Mouse (Mus musculus): ENCODE data around the gene Shld2. TPM values are rescaled to one million over a fixed set of nuclear protein-coding genes. Genes with fewer than 3 reads are reported as not detected.

Shld2 gene
- total RNA-seq (2021) = 1 to 10 TPM; 6.7 to 8.6 TPM

DNA sequence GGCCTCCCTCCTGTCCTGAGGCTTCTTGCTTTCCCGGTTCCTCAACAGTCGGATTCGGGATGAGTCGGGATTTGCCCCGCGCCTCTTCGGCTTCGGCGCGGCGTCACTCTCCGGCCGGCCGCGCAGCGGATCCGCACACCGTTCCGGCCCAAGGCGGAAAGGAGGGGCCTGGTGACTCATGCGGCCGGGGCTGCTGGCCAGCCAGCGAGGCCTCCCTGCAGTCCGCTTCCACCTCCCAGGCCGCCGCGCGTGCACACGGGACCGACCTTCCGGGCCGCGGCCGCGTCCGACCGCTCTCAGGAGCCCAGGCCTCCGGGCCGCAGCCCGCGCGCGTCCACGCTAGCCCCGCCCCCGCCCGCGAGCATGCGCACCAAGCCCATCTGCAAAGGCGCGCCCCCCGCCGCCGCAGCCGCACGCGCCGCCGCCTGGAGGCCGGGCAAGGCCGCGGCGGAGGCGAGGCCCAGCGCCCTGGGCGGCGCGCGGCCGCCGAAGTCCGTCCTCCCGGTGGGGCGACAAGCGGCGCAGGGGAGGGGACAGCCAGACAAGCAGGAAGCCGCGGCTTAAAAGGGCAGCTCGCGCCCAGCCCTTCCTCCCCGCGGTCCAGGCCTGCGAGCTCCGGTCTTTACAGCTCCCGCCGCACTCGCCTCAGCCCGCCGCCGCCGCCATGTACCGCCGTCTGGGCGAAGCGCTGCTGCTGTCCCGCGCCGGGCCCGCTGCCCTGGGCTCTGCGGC is at the start of gene Shld2, which contains the start of gene Glud1:
TSS of gene Shld2 (minus strand) at position 260 of the 732 bp plus-strand sequence.
TSS of gene Glud1 (plus strand) at position 494 of the 732 bp plus-strand sequence.
- intact Hi-C loops (cut with DNase I) = loop anchor here (2.0 to 10.0 kb wide), 3 partner anchors 38 to 364 kb away; partner anchors contain the start of gene Wapl
- DNase-seq = peak; percentile 97 to 98

DNA sequence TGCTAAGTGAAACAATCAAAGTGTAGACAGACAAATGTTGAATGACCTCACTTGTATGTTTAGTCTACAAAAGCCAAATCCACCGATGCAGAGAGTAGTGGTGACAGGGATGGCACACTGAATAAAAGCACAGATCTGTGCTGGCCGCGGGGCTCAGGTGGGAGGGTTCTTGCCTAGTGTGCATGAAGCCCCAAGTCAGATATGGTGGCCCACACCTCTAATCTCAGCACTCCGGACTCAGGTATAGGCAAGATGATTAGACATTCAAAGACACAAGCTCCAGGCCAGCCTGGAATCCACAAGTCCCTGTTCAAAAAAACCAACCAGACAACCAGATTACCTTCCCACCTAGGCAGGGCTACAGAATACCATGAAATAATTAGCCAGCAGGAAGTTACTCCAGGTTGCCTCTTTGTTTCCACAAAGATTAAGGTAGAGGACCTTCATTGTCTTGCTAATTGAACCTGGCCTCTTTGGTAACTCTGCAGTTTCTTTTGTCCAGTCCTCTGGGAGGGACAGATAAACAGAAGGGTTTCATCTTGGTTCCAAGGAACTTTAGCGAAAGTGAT is 49.5 kb upstream of the Shld2 start:
- intact Hi-C loops (cut with DNase I) = no loop called here
- no peak for DNase-seq

DNA sequence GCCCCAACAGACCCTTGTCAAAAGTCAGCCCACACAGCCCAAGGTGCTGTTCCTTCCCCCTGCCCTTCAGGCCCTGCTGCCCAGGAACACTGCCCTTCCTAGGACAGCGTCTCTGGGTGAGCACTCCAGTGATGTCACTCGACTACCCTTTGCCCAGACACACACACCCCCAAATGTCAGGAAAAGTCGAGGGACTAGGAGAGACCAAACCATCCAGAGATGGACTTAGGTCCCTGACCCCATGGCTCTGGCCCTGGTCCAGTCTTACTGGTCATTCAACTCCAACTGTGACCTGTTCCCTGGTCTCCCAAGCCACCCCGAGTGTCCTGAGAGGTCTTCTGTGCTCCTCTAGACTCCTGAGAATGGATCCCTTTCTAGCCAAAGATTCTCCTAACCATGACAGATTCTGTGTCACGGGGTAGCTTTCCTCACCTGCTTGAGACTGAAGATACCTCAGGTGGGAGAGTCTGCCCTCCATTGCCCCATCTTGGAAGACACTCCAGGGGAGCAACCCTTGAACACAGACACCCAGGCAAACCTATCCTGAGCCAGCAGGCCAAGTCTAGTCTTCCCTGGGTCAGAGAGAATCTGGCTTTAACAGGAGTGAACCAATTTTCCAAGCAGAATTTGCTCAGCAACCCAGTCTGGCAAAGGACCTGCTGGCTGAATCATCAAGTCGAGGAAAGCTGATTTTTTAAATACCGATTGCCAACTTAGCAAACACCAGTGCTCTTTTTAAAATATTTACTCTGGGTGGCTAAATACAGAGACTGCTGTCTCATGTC is 47.6 kb upstream of the Shld2 start:
- no peak for DNase-seq
- intact Hi-C loops (cut with DNase I) = no loop called here

DNA sequence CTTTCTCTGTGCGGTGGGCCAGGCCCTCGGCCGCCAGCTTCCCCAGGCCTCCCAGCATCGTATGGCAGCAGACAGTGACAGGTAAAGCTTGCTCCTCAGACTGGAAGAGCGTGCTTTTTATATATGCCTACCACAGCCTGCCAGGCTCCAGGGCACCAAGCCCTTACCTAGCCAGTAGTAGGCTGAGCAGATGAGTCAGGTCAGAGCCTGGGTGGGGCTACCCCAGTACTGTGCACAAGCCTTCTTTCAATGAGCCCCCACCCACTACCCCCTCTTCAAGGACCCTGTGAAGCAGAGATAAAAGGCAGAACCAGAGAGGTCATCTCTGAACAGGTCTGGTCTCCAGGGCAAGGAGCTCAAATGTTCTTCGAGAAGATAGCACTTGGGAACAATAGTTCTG is 45.0 kb upstream of the Shld2 start, which contains the start of gene Fam25c:
TSS of gene Fam25c (minus strand) at position 133 of the 400 bp plus-strand sequence.
- intact Hi-C loops (cut with DNase I) = no loop called here
- DNase-seq = no peak

DNA sequence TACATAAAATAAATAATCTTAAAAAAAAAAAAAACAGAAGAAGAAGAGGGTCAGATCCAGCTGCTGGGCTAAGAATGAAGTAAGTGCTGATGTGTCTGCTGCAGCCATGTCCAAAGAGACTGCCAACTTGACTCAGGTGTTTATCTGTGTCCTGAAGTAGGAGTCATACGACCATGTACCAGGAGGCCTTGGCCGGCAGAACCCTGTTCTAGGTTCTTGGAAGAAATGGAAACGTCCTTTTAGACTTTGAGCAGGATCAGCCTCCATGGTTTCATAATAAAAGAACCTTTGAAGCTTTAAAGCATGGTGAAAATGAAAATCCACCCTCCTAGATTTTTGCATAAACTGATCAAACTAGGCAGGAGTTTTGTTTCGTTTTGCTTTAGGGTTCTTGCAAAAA is 44.2 kb upstream of the Shld2 start:
- intact Hi-C loops (cut with DNase I) = no loop called here
- no peak for DNase-seq

DNA sequence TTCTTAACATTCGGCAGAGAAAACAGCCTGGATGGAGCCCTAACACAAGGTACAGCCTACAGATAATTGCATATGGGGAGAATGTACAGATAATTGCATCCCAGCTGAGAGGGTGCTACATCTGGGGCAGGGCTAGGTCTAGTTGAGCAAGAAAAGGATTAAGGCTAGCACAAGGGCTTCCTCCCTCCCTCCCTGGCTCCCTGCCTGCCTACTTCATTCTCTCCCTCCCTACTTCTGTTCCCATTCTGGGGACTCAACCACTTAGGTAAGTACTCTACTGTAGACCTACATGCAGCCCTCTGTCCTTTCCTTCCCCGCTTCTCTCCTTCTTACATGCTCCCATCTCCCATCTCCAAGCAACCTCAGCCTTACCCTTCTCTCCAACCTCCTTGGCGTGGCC is 43.0 kb upstream of the Shld2 start:
- no peak for DNase-seq
- intact Hi-C loops (cut with DNase I) = no loop called here

DNA sequence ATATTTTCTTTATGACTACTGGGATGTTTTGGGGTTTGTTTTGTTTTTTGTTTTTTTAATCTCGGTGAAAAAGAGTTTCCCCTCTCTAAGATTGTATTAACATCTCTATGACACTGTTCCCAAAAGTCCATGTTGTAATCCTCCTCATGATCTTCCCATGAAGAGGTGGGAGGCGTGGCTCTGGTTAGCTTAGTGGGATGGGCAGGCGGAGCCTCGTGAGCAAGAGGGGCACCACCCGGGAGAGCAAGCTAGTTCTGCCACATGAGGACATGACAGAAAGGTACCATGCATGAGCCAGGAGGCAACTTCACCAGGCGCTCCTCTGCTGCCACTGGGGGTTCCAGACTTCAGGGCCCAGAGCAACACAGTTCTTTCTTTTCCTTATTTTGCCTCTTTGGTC is 42.2 kb upstream of the Shld2 start:
- intact Hi-C loops (cut with DNase I) = no loop called here
- no peak for DNase-seq

DNA sequence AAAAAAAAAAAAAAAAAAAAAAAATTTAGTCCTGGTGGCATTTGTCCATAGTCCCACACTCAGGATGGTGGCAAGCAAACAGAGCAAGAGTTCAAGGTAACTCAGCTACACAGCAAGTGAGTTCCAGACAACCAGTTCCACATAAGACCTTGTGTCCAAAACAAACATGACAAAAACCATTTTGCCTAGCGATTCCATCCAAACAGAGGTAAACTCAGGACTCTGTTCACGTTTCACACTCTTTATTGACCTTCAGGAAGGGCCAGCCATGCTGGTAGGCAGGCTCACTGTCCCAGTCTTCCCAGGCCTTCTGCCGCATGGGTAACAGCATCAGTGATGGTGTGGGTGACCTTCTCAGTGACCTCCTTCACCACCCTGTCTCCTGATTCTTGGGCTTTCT is 41.4 kb upstream of the Shld2 start:
- intact Hi-C loops (cut with DNase I) = no loop called here
- DNase-seq = no peak

DNA sequence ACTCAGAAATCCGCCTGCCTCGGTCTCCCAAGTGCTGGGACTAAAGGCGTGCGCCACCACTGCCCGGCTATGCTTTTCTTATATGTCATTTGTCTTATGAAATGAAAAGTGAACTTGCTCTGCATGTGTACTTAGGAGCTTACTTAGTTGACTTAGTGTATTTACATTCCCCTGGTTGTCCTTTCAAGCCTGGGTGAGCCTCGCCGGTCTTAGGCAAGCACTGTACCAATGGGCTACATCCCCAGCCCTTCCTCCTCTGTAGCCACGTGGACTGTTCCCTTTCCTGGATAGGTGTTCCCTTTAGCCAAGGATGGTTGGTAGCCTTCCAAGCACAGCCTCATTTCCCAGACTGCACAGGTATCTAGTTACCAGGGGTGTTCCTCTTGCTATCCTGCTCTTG is 38.7 kb upstream of the Shld2 start:
- DNase-seq = no peak
- intact Hi-C loops (cut with DNase I) = no loop called here

DNA sequence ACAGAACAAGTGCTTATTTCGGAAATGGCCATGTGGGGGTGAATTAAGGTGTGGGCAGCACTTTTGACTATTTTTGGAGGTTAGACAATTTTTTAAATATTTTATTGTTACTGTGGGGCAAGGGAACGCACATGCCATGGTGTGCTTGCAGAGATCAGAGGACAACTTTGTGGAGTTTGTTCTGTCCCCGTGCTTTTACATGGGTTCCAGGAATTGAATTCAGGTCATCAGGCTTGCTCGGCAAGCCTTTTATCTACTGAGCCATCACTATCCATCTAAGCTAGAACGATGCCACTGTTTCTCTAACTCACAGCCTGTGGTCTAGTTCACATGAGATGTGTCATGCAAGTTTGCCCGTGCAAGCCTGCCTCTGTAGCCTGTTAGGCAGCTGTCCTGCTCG is 38.0 kb upstream of the Shld2 start:
- intact Hi-C loops (cut with DNase I) = no loop called here
- no peak for DNase-seq

DNA sequence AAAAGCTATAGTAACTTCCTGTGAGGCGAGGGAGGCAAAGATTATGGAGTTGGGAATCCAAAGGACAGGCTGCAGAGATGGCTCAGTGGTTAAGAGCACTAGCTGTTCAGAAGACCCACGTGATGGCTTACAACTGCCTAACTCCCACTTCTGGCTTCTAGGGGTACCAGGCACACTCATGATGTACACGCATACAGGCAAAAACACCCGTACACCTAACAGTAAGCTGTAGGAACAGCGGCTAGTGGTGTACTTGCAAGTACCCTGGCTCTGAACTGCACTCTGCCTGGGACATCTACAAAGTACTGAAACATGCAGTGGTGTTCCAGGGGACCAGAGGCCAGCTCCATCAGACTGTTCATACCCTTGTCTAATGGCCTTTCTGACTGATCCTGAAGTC is 36.8 kb upstream of the Shld2 start:
- intact Hi-C loops (cut with DNase I) = no loop called here

DNA sequence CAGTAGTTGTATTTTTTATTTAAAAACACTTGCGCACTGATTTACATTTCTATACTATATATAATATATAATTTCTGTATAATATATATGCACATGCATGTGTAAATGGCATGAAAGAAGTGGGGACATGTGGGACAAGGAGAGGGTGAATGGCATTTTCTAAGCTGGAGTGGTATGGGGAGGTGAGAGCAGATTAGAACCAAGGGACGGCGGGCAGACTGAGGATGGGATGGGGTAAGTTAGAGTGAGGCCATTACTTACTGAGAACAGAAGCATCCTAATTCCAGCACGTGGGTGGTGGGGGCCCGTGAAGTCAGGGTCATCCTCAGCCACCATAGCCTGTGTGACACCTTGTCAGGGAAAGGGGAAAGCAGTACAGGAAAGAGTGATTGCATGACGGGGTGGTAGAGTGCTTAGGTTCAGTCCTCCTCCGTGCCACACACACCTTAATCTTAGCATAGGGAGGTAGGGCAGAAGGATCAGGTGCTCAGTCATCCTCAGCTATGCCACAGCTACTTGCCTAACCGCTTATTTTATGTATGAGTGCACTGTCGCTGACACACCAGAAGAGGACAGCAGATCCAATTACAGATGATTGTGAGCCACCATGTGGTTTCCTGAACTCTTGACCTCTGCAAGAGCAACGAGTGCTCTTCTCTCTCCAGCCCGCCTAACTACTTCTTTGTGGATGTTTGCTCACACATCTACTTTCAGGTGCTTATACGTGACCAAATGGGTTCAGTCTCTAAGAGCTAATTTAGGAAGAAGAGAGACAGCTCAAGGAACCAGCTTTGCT is 35.7 kb upstream of the Shld2 start:
- intact Hi-C loops (cut with DNase I) = no loop called here
- DNase-seq = no peak

More for the DNA sequence above, 36.8 kb upstream of the Shld2 start:
- no peak for DNase-seq

DNA sequence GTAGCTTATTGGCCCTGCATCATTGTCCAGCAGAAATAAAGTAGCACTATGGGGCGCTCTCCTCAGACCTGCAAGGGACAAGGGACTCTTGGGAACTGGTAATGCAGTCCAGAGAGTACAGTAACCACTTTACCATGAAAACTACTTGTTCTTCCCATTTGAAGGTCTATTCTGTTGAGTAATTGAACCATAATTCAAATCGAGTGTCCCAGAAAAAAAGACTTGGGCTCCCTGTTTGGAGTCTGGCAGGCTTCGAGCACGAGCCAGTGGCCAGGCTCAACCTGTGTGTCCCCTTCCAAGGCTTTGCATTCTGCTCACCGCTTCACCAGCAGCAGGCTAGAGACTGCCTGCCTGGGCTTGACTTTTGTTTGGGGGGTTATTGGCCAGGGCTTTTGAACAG is 34.1 kb upstream of the Shld2 start:
- intact Hi-C loops (cut with DNase I) = no loop called here
- DNase-seq = no peak

DNA sequence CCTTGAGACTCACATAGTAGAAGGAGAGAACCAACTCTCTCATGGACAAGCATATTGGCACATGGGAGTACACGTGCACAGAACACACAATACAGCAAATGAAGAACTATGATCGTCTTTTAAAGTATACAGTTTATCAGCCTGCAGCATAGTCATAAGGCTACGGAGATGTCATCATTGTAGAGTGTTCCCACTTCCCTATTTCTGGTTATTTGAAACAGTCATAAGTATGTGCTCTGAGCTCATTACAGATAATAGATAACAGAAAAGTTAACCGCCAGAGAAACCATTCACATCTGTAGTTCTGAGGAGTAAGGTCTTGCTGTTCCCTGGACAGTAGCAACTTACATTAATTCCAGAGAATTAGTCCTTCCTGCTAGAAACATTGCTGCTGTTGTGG is 32.8 kb upstream of the Shld2 start:
- no peak for DNase-seq
- intact Hi-C loops (cut with DNase I) = no loop called here

DNA sequence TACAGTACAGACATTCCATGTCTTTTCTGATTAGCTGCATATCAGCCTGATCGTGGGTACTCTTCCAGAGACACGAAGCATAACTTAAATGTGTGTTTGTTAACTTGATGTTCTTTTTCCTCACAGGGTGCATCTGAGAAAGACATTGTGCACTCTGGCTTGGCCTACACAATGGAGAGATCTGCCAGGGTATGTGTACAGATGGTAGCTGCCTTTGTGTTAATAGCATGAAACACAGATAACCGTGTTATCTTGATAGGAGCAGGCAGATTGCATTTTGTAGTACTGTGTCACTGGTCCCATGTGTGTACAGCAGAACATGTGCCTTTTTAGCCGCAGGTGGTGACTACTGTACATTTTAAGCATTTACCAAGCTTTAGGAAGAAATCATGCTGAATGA is 31.7 kb upstream of the Shld2 start:
- no peak for DNase-seq
- intact Hi-C loops (cut with DNase I) = no loop called here

DNA sequence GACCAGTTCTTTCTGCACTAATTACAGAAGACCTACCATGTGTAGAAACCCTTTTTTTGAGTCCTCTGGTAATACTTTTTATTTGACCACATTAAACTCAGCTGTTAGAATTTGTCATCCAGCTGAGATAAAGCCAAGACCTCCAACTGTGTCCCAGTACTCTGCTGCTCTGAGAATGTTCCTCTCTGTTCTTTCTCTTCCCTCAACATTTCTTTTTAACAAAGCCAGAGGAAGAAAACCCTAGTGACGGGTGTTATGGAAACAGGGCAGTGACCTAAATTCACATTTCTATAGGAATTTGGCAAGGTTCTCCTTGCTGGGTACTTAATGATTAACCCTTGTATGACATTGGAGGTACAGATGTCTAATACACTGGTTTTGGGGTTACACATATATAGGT is 29.2 kb upstream of the Shld2 start:
- no peak for DNase-seq
- intact Hi-C loops (cut with DNase I) = loop anchor here (2.0 kb wide), 1 partner anchor 67 kb away; no protein-coding TSS in a partner anchor

DNA sequence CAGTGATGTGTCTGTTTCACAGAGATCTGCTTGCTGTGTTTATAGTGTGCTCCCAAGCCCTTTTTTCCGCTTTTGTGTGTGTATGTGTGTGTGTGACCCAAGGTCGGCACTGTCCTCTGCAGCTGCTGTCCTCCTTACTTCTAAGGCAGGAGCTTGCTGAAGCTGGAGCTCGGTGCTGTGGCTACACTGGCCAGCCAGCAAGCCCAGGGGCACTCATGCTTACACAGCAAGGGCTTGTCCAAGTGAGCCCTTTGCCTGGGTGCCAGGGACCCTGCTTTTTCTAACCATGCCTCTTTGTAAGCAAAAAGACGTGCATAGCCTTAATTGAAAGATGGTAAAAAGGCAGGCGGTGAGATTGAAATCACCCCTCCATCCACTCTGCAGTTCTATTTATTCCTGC is 22.2 kb upstream of the Shld2 start:
- DNase-seq = no peak
- intact Hi-C loops (cut with DNase I) = no loop called here

DNA sequence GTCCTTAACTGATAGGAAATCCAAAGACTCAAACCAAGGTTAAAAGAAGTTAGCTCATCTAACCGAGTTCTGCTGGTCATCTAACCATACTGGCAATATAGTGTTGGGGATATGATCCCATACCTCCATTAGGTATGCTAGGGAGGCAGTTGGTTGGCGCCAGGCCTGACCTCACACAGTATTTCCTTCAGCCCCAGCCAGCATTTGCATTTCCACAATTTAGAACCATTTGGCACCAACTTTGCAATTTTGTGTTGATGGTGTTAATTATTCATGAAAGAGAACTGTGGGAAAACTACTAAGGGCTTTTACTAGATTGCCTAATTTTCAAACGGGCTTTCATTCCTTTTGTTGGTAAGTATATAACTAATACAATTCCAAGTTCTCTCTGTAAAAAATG is 21.6 kb upstream of the Shld2 start:
- intact Hi-C loops (cut with DNase I) = no loop called here
- DNase-seq = no peak

DNA sequence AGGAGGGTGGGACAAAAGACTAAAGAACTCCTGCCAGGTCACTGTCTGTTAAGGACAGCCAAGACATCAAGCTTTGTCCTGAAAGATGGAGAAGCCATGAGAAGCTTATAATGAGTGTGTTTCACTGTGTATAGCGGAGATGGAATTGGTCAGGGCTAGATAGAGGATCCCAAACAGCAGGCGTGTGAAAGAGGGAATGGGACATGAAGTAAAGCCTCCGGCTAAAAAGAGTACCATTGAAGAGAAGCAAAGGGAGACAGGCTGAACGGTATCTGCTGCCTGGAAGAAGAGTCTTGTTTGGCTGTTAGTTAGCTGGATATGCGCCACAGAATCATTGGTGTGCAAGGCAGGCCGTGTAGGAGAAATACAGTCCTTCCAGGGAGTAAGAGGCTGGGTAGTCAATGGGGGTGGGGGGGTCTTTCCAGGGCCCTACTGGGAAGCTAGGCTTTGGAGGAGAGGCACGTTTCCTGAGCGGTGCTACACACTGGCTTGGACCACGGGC is 20.4 kb upstream of the Shld2 start:
- DNase-seq = no peak
- intact Hi-C loops (cut with DNase I) = no loop called here

DNA sequence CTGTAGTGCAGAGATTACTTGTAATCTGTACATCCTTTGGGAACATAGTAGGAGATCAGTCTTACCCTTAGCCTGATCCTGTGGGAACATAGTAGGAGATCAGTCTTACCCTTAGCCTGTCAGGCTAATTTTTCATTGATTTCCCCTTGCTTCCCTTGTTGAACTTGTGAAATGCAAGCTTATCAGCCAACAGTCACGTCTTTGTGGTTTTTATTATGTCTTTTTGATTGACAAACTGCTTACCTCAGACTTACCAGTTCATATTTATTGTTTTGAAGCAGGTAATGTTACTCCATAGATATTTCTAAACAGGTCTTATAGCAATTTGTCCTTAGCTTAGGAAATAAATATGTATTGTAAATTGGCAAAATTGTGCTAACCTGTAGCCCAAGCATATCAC is 17.3 kb upstream of the Shld2 start:
- intact Hi-C loops (cut with DNase I) = no loop called here
- DNase-seq = no peak

DNA sequence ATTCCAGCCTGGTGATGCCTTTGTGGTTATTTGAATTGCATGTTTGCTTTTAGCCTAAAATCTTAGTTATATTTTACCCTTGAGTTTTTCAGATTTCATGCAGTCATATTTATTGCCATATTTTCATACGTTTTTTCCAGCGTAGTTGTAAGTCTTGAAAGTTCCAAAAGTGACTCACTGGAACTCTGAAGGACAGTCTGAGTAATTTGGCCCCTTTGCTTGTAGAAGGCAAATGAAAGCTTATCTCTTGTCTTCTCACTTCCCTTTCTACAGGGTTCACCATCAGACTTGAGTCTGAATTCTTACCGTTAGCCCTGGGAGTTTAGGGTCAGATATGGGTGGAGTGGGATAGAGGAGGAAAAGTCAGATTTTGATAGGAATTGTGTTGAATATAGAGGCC is 16.3 kb upstream of the Shld2 start:
- intact Hi-C loops (cut with DNase I) = no loop called here

More for the DNA sequence above, 16.3 kb upstream of the Shld2 start:
- no peak for DNase-seq

Measured in heart, postnatal 36 days (tissue).